Mouse (Mus musculus) megakaryocyte, adult 5-6 weeks (primary cell): ENCODE results near the gene Fbxo17. TPM values are rescaled to one million over a fixed set of nuclear protein-coding genes. Genes with fewer than 3 reads are reported as not detected.
"Not testable (repeated sequence)": the region's sequence is repeated elsewhere in the genome, so short reads cannot be mapped to it uniquely, and the experiment has no call there.

Experiments
- ATAC-seq: 2 replicates; pipeline ENCODE4 v1.8.0; 2016; ENCODE audit warnings: mild to moderate bottlenecking, inconsistent platforms; ENCODE audit not compliant: poor library complexity, severe bottlenecking
- total RNA-seq, 2 experiments: library from RNA; stranded (forward) in 1 of 2; stranded (reverse) in 1 of 2; fragments of 153-499, 151-499 nt in 1 of 2; fragments of 221-1000, 200-1000 nt in 1 of 2; gene quantifications; 2 replicates each; pipeline versions ENCODE4 v1.2.3 to v1.2.4; 2015 to 2017

Fbxo17 gene
- total RNA-seq (2015) (1.1 and 1.2 TPM in 2 replicates), total RNA-seq (2017) (0.26 and 0.77 TPM in 2 replicates)

GRCm38 (mm10) chr7:28716590-28717281, at the start of gene Fbxo17:
Fbxo17 (plus strand) TSS chr7:28716804.
- ATAC-seq, result peak; percentile 89

- ATAC-seq, result peak; percentile 82
Observed at GRCm38 (mm10) chr7:28671172-28671571, 45.4 kb upstream of the Fbxo17 start.

- no peak for ATAC-seq
Observed at GRCm38 (mm10) chr7:28672276-28672675, 44.3 kb upstream of the Fbxo17 start.

- not testable (repeated sequence) for ATAC-seq
Observed at GRCm38 (mm10) chr7:28672786-28673185, 43.8 kb upstream of the Fbxo17 start.

- 0 out of 2 replicates have a peak, but pooled peaks have one; percentile 38 for ATAC-seq
Observed at GRCm38 (mm10) chr7:28674994-28675393, 41.6 kb upstream of the Fbxo17 start.

GRCm38 (mm10) chr7:28675746-28676145, 40.9 kb upstream of the Fbxo17 start:
- no peak for ATAC-seq

GRCm38 (mm10) chr7:28676811-28677541, 39.6 kb upstream of the Fbxo17 start:
- no peak for ATAC-seq

GRCm38 (mm10) chr7:28677624-28678023, 39.0 kb upstream of the Fbxo17 start:
- ATAC-seq, result no peak

- ATAC-seq, result no peak
Observed at GRCm38 (mm10) chr7:28691075-28691474, 25.5 kb upstream of the Fbxo17 start.

- ATAC-seq, result no peak
Observed at GRCm38 (mm10) chr7:28692545-28693320, 23.9 kb upstream of the Fbxo17 start, which contains the start of gene Fbxo27. Fbxo27 (plus strand) TSS chr7:28692849.

- ATAC-seq, result peak; percentile 92
Observed at GRCm38 (mm10) chr7:28693321-28693966, 23.2 kb upstream of the Fbxo17 start.

- no peak for ATAC-seq
Observed at GRCm38 (mm10) chr7:28694423-28694822, 22.2 kb upstream of the Fbxo17 start.

GRCm38 (mm10) chr7:28694966-28695511, 21.6 kb upstream of the Fbxo17 start:
- ATAC-seq, result peak; percentile 31

GRCm38 (mm10) chr7:28697277-28697676, 19.3 kb upstream of the Fbxo17 start:
- ATAC-seq, result no peak

- ATAC-seq, result no peak
Observed at GRCm38 (mm10) chr7:28700269-28700668, 16.3 kb upstream of the Fbxo17 start.

GRCm38 (mm10) chr7:28701306-28701705, 15.3 kb upstream of the Fbxo17 start:
- ATAC-seq, result not testable (repeated sequence)

- ATAC-seq, result peak; percentile 78
Observed at GRCm38 (mm10) chr7:28702601-28703143, 13.9 kb upstream of the Fbxo17 start.

GRCm38 (mm10) chr7:28709454-28709853, 7.2 kb upstream of the Fbxo17 start:
- ATAC-seq, result peak; percentile 90

- no peak for ATAC-seq
Observed at GRCm38 (mm10) chr7:28710962-28711361, 5.6 kb upstream of the Fbxo17 start.

- no peak for ATAC-seq
Observed at GRCm38 (mm10) chr7:28714667-28715066, 1.9 kb upstream of the Fbxo17 start.
